Mouse (Mus musculus) gastrocnemius, adult 2 months (tissue): ENCODE measurements around the gene Tas2r130. TPM values are rescaled to one million over a fixed set of nuclear protein-coding genes. Genes with fewer than 3 reads are reported as not detected.
"Not testable (repeated sequence)": the region's sequence is repeated elsewhere in the genome, so short reads cannot be mapped to it uniquely, and the experiment has no call there.

Experiments
- DNase-seq: peaks from one replicate; pipeline ENCODE4 v3.0.0; 2022
- H3K27ac ChIP-seq: fragments of 200-600 bp; 2 replicates; pipeline ENCODE4 v1.8.1; 2022; ENCODE audit warnings: mild to moderate bottlenecking
- H3K4me3 ChIP-seq: fragments of 200-600 bp; 2 replicates; pipeline ENCODE4 v1.8.1; 2022; ENCODE audit warnings: mild to moderate bottlenecking, moderate library complexity
- CTCF ChIP-seq: fragments of 200-600 bp; IDR thresholded peaks from 2 replicates; pipeline ENCODE4 v1.8.1; 2022; ENCODE audit warnings: antibody characterized with exemption, mild to moderate bottlenecking, moderate library complexity
- intact Hi-C: fragments of 180-260 bp; cut with DNase I; formaldehyde crosslinking; loops from one replicate; pipeline ENCODE4 v1.15.1; 2025
- long read RNA-seq, 2 experiments: library from polyadenylated mRNA; stranded (forward); transcript quantifications; one replicate each; pipeline ENCODE4 v2.0.0; 2021
- total RNA-seq, 2 experiments: library from RNA; stranded (reverse); gene quantifications; 2 replicates each; pipeline ENCODE4 v1.2.3; 2021

Tas2r130 gene
- not detected for total RNA-seq
- long read RNA-seq, experiment 1: 0 reads
- long read RNA-seq, experiment 2: 0 reads

- no peak for TF ChIP-seq CTCF
- no peak within 1 kb of the TSS for H3K4me3 ChIP-seq
- no peak within 1 kb of the TSS for H3K27ac ChIP-seq
- DNase-seq: no peak
- intact Hi-C loops: no loop called here
These were observed at the start of gene Tas2r130 for GRCm38 (mm10) chr6:131630812-131631211. Gene Tas2r130, minus strand, starts transcription at chr6:131630912.

- Histone ChIP-seq H3K4me3 (no peak within 1 kb of the TSS), H3K27ac (no peak within 1 kb of the TSS)
- DNase-seq: no peak
- intact Hi-C loops: no loop called here
- TF ChIP-seq CTCF: no peak
These were observed 48.1 kb upstream of the Tas2r130 start, which contains the start of gene Tas2r106 for GRCm38 (mm10) chr6:131678786-131679185. Gene Tas2r106, minus strand, starts transcription at chr6:131678886.

- intact Hi-C loops: no loop called here
- TF ChIP-seq CTCF: no peak
- Histone ChIP-seq H3K4me3 (no peak within 1 kb of the TSS), H3K27ac (no peak within 1 kb of the TSS)
- DNase-seq: no peak
These were observed 29.3 kb upstream of the Tas2r130 start, which contains the start of gene Tas2r107 for GRCm38 (mm10) chr6:131660049-131660448. Gene Tas2r107, minus strand, starts transcription at chr6:131660149.

- intact Hi-C loops, DNase-seq, H3K4me3 ChIP-seq, H3K27ac ChIP-seq: not testable (repeated sequence)
These were observed 20.8 kb downstream of the Tas2r130 start for GRCm38 (mm10) chr6:131609956-131610355.

GRCm38 (mm10) chr6:131604821-131605220, 25.9 kb downstream of the Tas2r130 start:
- no peak for TF ChIP-seq CTCF

More at GRCm38 (mm10) chr6:131604821-131605220, 25.9 kb downstream of the Tas2r130 start:
- H3K27ac ChIP-seq: no peak overlapping the region
- no peak overlapping the region for H3K4me3 ChIP-seq
- DNase-seq: no peak
- intact Hi-C loops: no loop called here

Other genes with a start within 250 kb of the Tas2r130 start
- 1,000 to 10,000 TPM; 1,637 to 2,309 TPM for gene Ybx3, start 242.4 kb downstream of the Tas2r130 start, total RNA-seq
- not detected for gene 5430401F13Rik, start 144.5 kb downstream of the Tas2r130 start, total RNA-seq
- gene Gm6619, start 144.5 kb downstream of the Tas2r130 start, total RNA-seq: not detected
- gene Tas2r107, start 29.2 kb upstream of the Tas2r130 start, total RNA-seq: not detected
- gene Tas2r106, start 48.0 kb upstream of the Tas2r130 start, total RNA-seq: not detected
- gene Tas2r104, start 54.8 kb upstream of the Tas2r130 start, total RNA-seq: not detected
- gene Tas2r105, start 56.6 kb upstream of the Tas2r130 start, total RNA-seq: not detected
- gene Tas2r114, start 59.2 kb upstream of the Tas2r130 start, total RNA-seq: not detected